Mouse (Mus musculus) spleen, adult 2 months (tissue): ENCODE data around the gene Zfp316. TPM values are rescaled to one million over a fixed set of nuclear protein-coding genes. Genes with fewer than 3 reads are reported as not detected.

Experiments used
- DNase-seq, 2 experiments: peaks; one replicate each; pipeline versions ENCODE4 v3.0.0 to v3.0.0-alpha.2; 2012 to 2021; ENCODE audit warnings: low spot score in 2 of 2, low read depth in 1 of 2
- H3K27ac ChIP-seq: fragments of 200-500 bp; 2 replicates; pipeline ENCODE4 v1.5.1; 2012; ENCODE audit warnings: low read length, inconsistent platforms; ENCODE audit not compliant: insufficient read depth
- H3K27me3 ChIP-seq: fragments of 200-500 bp; 2 replicates; pipeline ENCODE4 v1.6.1; 2012; ENCODE audit warnings: mild to moderate bottlenecking, moderate library complexity, low read length, inconsistent platforms; ENCODE audit not compliant: control insufficient read depth, insufficient read depth
- H3K36me3 ChIP-seq: fragments of 200-500 bp; 2 replicates; pipeline ENCODE4 v1.6.1; 2012; ENCODE audit warnings: mild to moderate bottlenecking, low read length, inconsistent platforms; ENCODE audit not compliant: control insufficient read depth, insufficient read depth
- H3K4me1 ChIP-seq: fragments of 200-500 bp; 2 replicates; pipeline ENCODE4 v1.6.1; 2011; ENCODE audit warnings: inconsistent platforms; ENCODE audit not compliant: control insufficient read depth, insufficient read depth, insufficient read length
- H3K4me3 ChIP-seq: fragments of 200-500 bp; 2 replicates; pipeline ENCODE4 v1.5.1; 2011; ENCODE audit warnings: mild to moderate bottlenecking, inconsistent platforms; ENCODE audit not compliant: insufficient read depth, insufficient read length; ENCODE audit errors: extremely low read depth
- CTCF ChIP-seq: fragments of 200-500 bp; IDR thresholded peaks from 2 replicates; pipeline ENCODE4 v1.5.1; 2011; ENCODE audit warnings: mild to moderate bottlenecking, inconsistent platforms; ENCODE audit not compliant: insufficient read depth, insufficient read length, insufficient replicate concordance; ENCODE audit errors: extremely low read depth
- POLR2A ChIP-seq: fragments of 200-500 bp; IDR thresholded peaks from 2 replicates; pipeline ENCODE4 v1.6.1; 2011; ENCODE audit warnings: low read depth, low read length, inconsistent platforms
- WGBS: fragments of 180-500 bp; shearing (Covaris S2); methylation state at CpG from one replicate; pipeline ENCODE4 v1.1.7; 2018; 5-methylcytosine and 5-hydroxymethylcytosine counted together
- polyA plus RNA-seq: library from polyadenylated mRNA; depleted of rRNA; stranded (reverse); fragments of >200 nt; gene quantifications from 2 replicates; pipeline ENCODE4 v1.2.3, GENCODE M21; 2012

Gene Zfp316
- polyA plus RNA-seq, 1 experiment, result 4.2 TPM

DNA sequence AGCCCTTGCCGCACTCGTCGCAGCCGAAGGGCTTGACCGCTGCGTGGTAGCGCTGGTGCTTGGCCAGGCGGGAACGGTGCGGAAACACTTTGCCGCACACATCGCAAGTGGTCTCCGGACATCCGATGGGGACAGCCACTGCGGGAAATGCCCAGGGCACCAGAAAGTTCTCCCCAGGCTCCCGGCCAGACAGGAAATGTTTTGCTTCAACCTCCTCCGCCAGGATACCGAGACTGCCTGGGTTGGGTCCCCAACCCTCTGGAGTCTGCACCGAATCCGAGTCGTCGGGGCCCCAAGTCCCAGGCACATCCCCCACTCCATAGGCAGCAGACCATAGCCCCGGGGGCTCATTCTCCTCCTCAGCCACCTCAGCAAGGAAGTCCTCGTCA lies 14.7 kb downstream of the Zfp316 start:
- 30% methylated on average over 24 of the region's 24 CpGs for WGBS
- H3K27ac ChIP-seq, result no peak overlapping the region
- H3K36me3 ChIP-seq, result peaks cover 6% of the 10 kb centered on the region; the same call in 1 of the 2 replicates
- peaks cover 17% of the 10 kb centered on the region for H3K27me3 ChIP-seq
- no peak for DNase-seq
- no peak overlapping the region for H3K4me3 ChIP-seq
- H3K4me1 ChIP-seq, result peaks cover 16% of the 10 kb centered on the region; the same call in 1 of the 2 replicates
- TF ChIP-seq CTCF, result no peak
- TF ChIP-seq POLR2A, result no peak

GRCm38 (mm10) chr5:143254487-143255130 lies 15.2 kb downstream of the Zfp316 start:
- Histone ChIP-seq H3K4me3 (no peak overlapping the region), H3K27ac (no peak overlapping the region), H3K36me3 (peaks cover 6% of the 10 kb centered on the region; the same call in 1 of the 2 replicates), H3K4me1 (peaks cover 16% of the 10 kb centered on the region; the same call in 1 of the 2 replicates), H3K27me3 (peaks cover 17% of the 10 kb centered on the region)
- TF ChIP-seq CTCF, result no peak
- no peak for TF ChIP-seq POLR2A
- DNase-seq, result no peak
- 25% methylated on average over 66 of the region's 66 CpGs for WGBS

DNA sequence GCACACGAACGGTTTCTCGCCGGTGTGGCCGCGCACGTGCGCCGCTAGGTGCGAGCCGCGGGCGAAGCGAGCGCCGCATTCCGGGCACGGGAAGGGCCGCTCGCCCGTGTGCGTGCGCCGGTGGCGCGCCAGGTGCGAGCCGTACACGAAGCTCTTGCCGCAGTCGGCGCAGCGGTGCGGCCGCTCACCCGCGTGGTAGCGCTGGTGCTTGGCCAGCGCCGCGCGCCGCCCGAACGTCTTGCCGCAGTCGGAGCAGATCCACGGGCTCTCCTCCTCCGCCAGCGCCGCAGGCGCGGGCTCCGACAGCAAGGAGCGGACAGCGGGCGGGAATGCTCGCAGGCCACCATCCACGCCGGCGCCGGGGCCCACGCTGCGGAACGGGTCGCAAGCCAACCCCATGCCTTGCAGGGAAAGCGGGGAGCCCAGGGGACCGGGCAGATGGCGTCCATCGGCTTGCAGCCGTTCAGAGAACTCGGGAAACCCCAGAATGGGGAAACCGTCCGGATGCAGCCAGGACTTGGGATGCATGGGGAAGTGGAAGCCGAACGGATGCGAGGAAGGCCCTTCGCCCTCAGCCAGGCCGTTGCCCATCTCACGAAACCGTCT lies 15.8 kb downstream of the Zfp316 start:
- TF ChIP-seq CTCF (no peak), POLR2A (no peak)
- Histone ChIP-seq H3K36me3 (peaks cover 6% of the 10 kb centered on the region; the same call in 1 of the 2 replicates), H3K27me3 (peaks cover 17% of the 10 kb centered on the region)

DNA sequence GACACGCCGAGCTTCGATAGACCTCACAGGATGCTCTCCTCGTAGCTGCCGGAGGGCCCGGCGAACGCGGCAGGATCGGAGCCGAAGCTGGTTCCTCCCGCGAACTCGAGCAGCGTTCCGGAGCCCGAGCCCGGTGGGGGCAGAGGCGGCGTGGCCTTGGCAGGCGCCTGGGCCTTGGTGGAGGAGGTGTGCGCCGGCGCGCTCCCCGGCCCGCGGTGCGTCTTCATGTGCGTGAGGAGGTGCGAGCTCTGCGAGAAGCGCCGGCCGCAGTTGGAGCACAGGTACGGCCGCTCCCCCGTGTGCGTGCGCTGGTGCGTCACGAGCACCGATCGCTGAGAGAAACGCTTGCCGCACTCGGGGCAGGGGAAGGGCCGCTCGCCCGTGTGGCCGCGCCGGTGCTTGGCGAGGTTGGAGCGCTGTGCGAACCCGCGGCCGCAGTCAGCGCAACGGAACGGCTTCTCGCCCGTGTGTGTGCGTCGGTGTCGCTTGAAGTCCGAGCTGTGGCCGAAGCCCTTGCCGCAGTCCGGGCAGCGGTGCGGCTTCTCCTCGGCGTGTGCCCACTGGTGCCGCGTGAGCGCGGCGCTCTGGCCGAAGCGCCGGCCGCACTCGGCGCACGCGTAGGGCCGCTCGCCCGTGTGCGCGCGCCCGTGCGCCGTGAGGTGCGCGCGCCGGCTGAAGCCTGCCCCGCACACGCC lies 16.5 kb downstream of the Zfp316 start:
- Histone ChIP-seq H3K27me3 (peaks cover 17% of the 10 kb centered on the region), H3K4me1 (peaks cover 16% of the 10 kb centered on the region; the same call in 1 of the 2 replicates), H3K4me3 (peak overlapping the region; percentile 1; the same call in 1 of the 2 replicates), H3K27ac (no peak overlapping the region), H3K36me3 (peaks cover 6% of the 10 kb centered on the region; the same call in 1 of the 2 replicates)
- 8% methylated on average over 103 of the region's 103 CpGs for WGBS
- TF ChIP-seq POLR2A (no peak), CTCF (no peak)
- no peak for DNase-seq

More for the DNA sequence above, 15.8 kb downstream of the Zfp316 start:
- Histone ChIP-seq H3K4me3 (peak overlapping the region; percentile 1; the same call in 1 of the 2 replicates), H3K27ac (no peak overlapping the region), H3K4me1 (peaks cover 16% of the 10 kb centered on the region; the same call in 1 of the 2 replicates)
- 18% methylated on average over 71 of the region's 81 CpGs for WGBS
- DNase-seq, result no peak

GRCm38 (mm10) chr5:143252791-143253185 lies 17.0 kb downstream of the Zfp316 start:
- no peak overlapping the region for H3K4me3 ChIP-seq

DNA sequence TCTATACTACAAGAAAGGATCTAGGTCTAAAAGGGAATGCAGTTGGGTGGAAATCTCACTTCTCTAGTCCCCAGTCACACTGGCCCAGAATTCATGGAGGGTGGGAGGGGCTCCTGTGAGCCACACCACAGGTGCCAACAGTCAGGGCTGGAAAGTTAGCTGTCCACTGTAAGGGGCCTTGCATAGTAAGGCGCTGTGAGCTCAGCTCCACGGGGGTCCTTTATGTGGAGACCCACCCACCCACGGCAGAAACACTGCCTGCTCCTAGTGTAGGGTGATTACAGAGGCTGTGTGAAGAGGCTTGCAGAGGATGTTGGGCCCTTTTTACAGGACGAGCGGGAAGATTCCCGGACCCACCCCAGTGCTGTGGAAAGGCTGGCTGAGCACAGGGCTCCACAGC lies 17.8 kb downstream of the Zfp316 start:
- TF ChIP-seq POLR2A (no peak), CTCF (no peak)
- DNase-seq, result no peak
- no peak overlapping the region for H3K4me3 ChIP-seq
- H3K27me3 ChIP-seq, result peaks cover 17% of the 10 kb centered on the region
- 61% methylated on average over 6 of the region's 6 CpGs for WGBS
- H3K4me1 ChIP-seq, result peaks cover 16% of the 10 kb centered on the region; the same call in 1 of the 2 replicates
- H3K27ac ChIP-seq, result no peak overlapping the region
- H3K36me3 ChIP-seq, result peaks cover 9% of the 10 kb centered on the region

More at GRCm38 (mm10) chr5:143252791-143253185, 17.0 kb downstream of the Zfp316 start:
- WGBS, result 31% methylated on average over 18 of the region's 18 CpGs
- DNase-seq, result no peak
- no peak for TF ChIP-seq CTCF
- no peak for TF ChIP-seq POLR2A
- peaks cover 16% of the 10 kb centered on the region; the same call in 1 of the 2 replicates for H3K4me1 ChIP-seq
- H3K27me3 ChIP-seq, result peaks cover 17% of the 10 kb centered on the region
- H3K27ac ChIP-seq, result no peak overlapping the region
- peaks cover 6% of the 10 kb centered on the region; the same call in 1 of the 2 replicates for H3K36me3 ChIP-seq

DNA sequence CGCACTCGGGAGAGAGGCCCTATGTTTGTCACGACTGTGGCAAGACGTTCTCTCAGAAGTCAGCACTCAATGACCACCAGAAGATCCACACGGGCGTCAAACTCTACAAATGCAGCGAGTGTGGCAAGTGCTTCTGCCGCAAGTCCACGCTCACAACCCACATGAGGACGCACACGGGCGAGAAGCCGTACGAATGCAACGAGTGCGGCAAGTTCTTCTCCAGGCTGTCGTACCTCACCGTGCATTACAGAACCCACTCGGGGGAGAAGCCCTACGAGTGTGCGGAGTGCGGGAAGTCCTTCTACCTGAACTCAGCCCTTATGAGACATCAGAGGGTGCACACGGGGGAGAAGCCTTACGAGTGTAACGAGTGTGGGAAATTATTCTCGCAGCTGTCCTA lies 24.9 kb downstream of the Zfp316 start:
- no peaks in the 10 kb centered on the region for H3K27me3 ChIP-seq

More for the DNA sequence above, 24.9 kb downstream of the Zfp316 start:
- H3K36me3 ChIP-seq, result peaks cover 51% of the 10 kb centered on the region
- no peak overlapping the region for H3K4me3 ChIP-seq
- no peak for TF ChIP-seq POLR2A
- no peak for TF ChIP-seq CTCF
- H3K4me1 ChIP-seq, result no peaks in the 10 kb centered on the region
- H3K27ac ChIP-seq, result no peak overlapping the region
- no peak for DNase-seq
- 94% methylated on average over 26 of the region's 26 CpGs for WGBS
